Comparison of ENCODE assay signal across 8 mouse cellular contexts in the genomic region with DNA sequence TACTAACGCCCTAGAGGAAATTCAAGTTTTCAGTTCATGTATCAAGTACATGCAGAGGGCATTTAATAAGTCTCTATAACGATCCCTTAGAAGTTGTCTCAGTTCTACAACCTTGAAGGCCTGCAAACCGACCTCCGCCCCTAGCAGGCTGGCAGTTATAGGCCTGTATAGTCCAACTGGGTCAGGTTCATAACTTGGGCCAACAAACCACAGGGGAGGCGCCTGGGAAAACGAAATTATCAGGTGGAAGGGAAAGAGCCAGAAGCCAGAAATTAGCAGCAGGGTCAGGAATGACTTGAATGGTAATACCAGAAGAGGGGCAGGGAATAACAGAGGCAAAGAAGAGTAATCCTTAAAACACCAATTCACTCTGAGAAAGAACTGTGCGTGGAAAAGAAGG. TPM values are rescaled to one million over a fixed set of nuclear protein-coding genes. Genes with fewer than 3 reads are reported as not detected.
DNase-seq lines count a peak whose midpoint lies in the region; ATAC-seq and TF ChIP-seq lines count a peak whose summit lies in the region.

No protein-coding gene starts in this region.

- DNase-seq in thymus, postnatal 14 days: peak; percentile 14
- DNase-seq in thymus, postnatal 10 days (ENCODE audit: low spot score in 2 of 2): no peak
- DNase-seq in embryonic facial prominence, embryonic 11.5 days (ENCODE audit: low spot score): no peak
- DNase-seq in heart, postnatal 0 days (ENCODE audit: low spot score): peak; percentile 31
- peak; percentile 51 to 59 for DNase-seq in kidney, postnatal 36 days
- DNase-seq in left cerebral cortex, adult 9 months (ENCODE audit: low spot score in 2 of 2): no peak
- no peak for DNase-seq in urinary bladder, postnatal 10 days (ENCODE audit: low spot score)

- peak overlapping the region; percentile 86 for H3K9ac ChIP-seq in embryonic facial prominence, embryonic 11.5 days (replicated peaks; ENCODE audit: low read length)
- H3K9ac ChIP-seq in heart, postnatal 0 days (replicated peaks; ENCODE audit: low read depth, low read length): peak overlapping the region; percentile 89
- peak overlapping the region; percentile 85 for H3K9ac ChIP-seq in neural tube, embryonic 13.5 days

- no peaks in the 10 kb centered on the region for H3K9me3 ChIP-seq in embryonic facial prominence, embryonic 11.5 days (replicated peaks; ENCODE audit: control insufficient read depth, low read length)
- H3K9me3 ChIP-seq in heart, postnatal 0 days (replicated peaks; ENCODE audit: control insufficient read depth, low read length): no peaks in the 10 kb centered on the region
- H3K9me3 ChIP-seq in neural tube, embryonic 13.5 days: no peaks in the 10 kb centered on the region

- no peaks in the 10 kb centered on the region for H3K27me3 ChIP-seq in embryonic facial prominence, embryonic 11.5 days (ENCODE audit: control insufficient read depth, insufficient read depth, low read length)
- no peaks in the 10 kb centered on the region for H3K27me3 ChIP-seq in heart, postnatal 0 days (ENCODE audit: control insufficient read depth, insufficient read depth, low read length)
- H3K27me3 ChIP-seq in neural tube, embryonic 13.5 days: no peaks in the 10 kb centered on the region

- WGBS in embryonic facial prominence, embryonic 11.5 days: 36% methylated on average over 7 of the region's 7 CpGs
- WGBS in heart, postnatal 0 days: 12% methylated on average over 7 of the region's 7 CpGs
- WGBS in neural tube, embryonic 13.5 days: 39% methylated on average over 7 of the region's 7 CpGs

- ATAC-seq in embryonic facial prominence, embryonic 11.5 days (replicated peaks; ENCODE audit: insufficient number of reproducible peaks, low FRiP score, low TSS enrichment, low read depth): no peak
- no peak for ATAC-seq in heart, postnatal 0 days (ENCODE audit: insufficient read depth, low read depth)
- no peak for ATAC-seq in neural tube, embryonic 13.5 days (ENCODE audit: low read depth)

- no peak for TF ChIP-seq CTCF in heart, postnatal 0 days (IDR thresholded peaks at IDR 0.05; ENCODE audit: low read depth)

- peak overlapping the region; percentile 92 for H3K4me3 ChIP-seq in embryonic facial prominence, embryonic 11.5 days (ENCODE audit: low read depth, low read length)
- peak overlapping the region; percentile 94 for H3K4me3 ChIP-seq in heart, postnatal 0 days (ENCODE audit: low read depth, low read length)
- peak overlapping the region; percentile 88 for H3K4me3 ChIP-seq in neural tube, embryonic 13.5 days

- H3K27ac ChIP-seq in embryonic facial prominence, embryonic 11.5 days (replicated peaks; ENCODE audit: low read depth, low read length): no peak overlapping the region
- peak overlapping the region; percentile 94 for H3K27ac ChIP-seq in heart, postnatal 0 days (ENCODE audit: low read depth)
- H3K27ac ChIP-seq in neural tube, embryonic 13.5 days (replicated peaks): 0 out of 2 replicates have a peak overlapping the region, but pooled peaks have one; percentile 73

- TF ChIP-seq EP300 in heart, postnatal 0 days (IDR thresholded peaks at IDR 0.05; ENCODE audit: low read depth): no peak

- H3K36me3 ChIP-seq in embryonic facial prominence, embryonic 11.5 days (replicated peaks; ENCODE audit: control insufficient read depth, insufficient read depth, low read depth, low read length): no peaks in the 10 kb centered on the region
- H3K36me3 ChIP-seq in heart, postnatal 0 days (replicated peaks; ENCODE audit: control insufficient read depth, insufficient read depth, low read length): peaks cover 13% of the 10 kb centered on the region
- H3K36me3 ChIP-seq in neural tube, embryonic 13.5 days: peaks cover 10% of the 10 kb centered on the region

- H3K4me1 ChIP-seq in embryonic facial prominence, embryonic 11.5 days (ENCODE audit: control insufficient read depth, insufficient read depth, low read length): no peaks in the 10 kb centered on the region
- peaks cover 24% of the 10 kb centered on the region for H3K4me1 ChIP-seq in heart, postnatal 0 days (ENCODE audit: control insufficient read depth, insufficient read depth)
- H3K4me1 ChIP-seq in neural tube, embryonic 13.5 days (replicated peaks): peaks cover 24% of the 10 kb centered on the region

- peak overlapping the region; percentile 72 for H3K4me2 ChIP-seq in embryonic facial prominence, embryonic 11.5 days (ENCODE audit: low read depth, low read length)
- peak overlapping the region; percentile 68 for H3K4me2 ChIP-seq in heart, postnatal 0 days (ENCODE audit: low read depth, low read length)
- H3K4me2 ChIP-seq in neural tube, embryonic 13.5 days: peak overlapping the region; percentile 87

RNA-seq across cellular contexts. Expression of gene Chchd3, which starts 0.8 kb away (rescaled TPM):
- polyA plus RNA-seq in embryonic facial prominence, embryonic 11.5 days (2014; fragmentation: Nextera tagmentation; extraction: Ambion mirVana): 129 and 130 TPM in 2 replicates
- total RNA-seq in heart, postnatal 0 days (2014; rRNA removed; ENCODE audit: low replicate concordance): 285 and 314 TPM in 2 replicates
- 332 and 347 TPM in 2 replicates for polyA plus RNA-seq in heart, postnatal 0 days (2015; fragmentation: Nextera tagmentation; extraction: Ambion mirVana)
- 112 and 118 TPM in 2 replicates for polyA plus RNA-seq in neural tube, embryonic 13.5 days (2015; fragmentation: Nextera tagmentation; extraction: Ambion mirVana)

Comparison
In these comparisons a context has a peak if more than half of its experiments do, and no peak if none do; other contexts are left out.
1. DNase-seq: peak in thymus, postnatal 14 days (single experiment), heart, postnatal 0 days (single experiment) and kidney, postnatal 36 days (2 of 2); none in thymus, postnatal 10 days (0 of 2), embryonic facial prominence, embryonic 11.5 days (single experiment), left cerebral cortex, adult 9 months (0 of 2) and urinary bladder, postnatal 10 days (single experiment).
2. Peak in every context shown above with its lines, with median percentiles within 50 percentile points of each other: H3K4me2 ChIP-seq, H3K4me3 ChIP-seq and H3K9ac ChIP-seq.